Mouse (Mus musculus) left cerebral cortex, adult 18-20 months (tissue): ENCODE data around the gene Arl4c. TPM values are rescaled to one million over a fixed set of nuclear protein-coding genes. Genes with fewer than 3 reads are reported as not detected.
"Not testable (repeated sequence)": the region's sequence is repeated elsewhere in the genome, so short reads cannot be mapped to it uniquely, and the experiment has no call there.

ENCODE experiments used
- DNase-seq, 2 experiments: peaks; one replicate each; pipeline ENCODE4 v3.0.0; 2021 to 2022; ENCODE audit warnings: low spot score in 2 of 2, mixed read lengths in 1 of 2
- total RNA-seq, 2 experiments: library from RNA; stranded (reverse); gene quantifications; 2 replicates each; pipeline ENCODE4 v1.2.3; 2021

Gene Arl4c
- total RNA-seq, 2 experiments from 2014 or later, result 37.8 to 40.1 TPM

- peak; percentile 9 to 16 for DNase-seq
Measured at GRCm38 (mm10) chr1:88656096-88656480, 45.9 kb downstream of the Arl4c start.

GRCm38 (mm10) chr1:88655473-88656095, 46.4 kb downstream of the Arl4c start:
- DNase-seq, result no peak

- DNase-seq, result no peak
Measured at GRCm38 (mm10) chr1:88654521-88655472, 47.2 kb downstream of the Arl4c start.

- no peak for DNase-seq
Measured at GRCm38 (mm10) chr1:88653614-88654520, 48.2 kb downstream of the Arl4c start.

- peak in 1 of 2 experiments; percentile 16 for DNase-seq
Measured at GRCm38 (mm10) chr1:88652682-88653081, 49.3 kb downstream of the Arl4c start.

- DNase-seq, result no peak
Measured at GRCm38 (mm10) chr1:88651668-88652067, 50.4 kb downstream of the Arl4c start.

GRCm38 (mm10) chr1:88648742-88649141, 53.3 kb downstream of the Arl4c start:
- DNase-seq, result no peak

GRCm38 (mm10) chr1:88645599-88646119, 56.4 kb downstream of the Arl4c start:
- DNase-seq, result no peak

- DNase-seq, result no peak
Measured at GRCm38 (mm10) chr1:88644417-88644816, 57.6 kb downstream of the Arl4c start.

- DNase-seq, result no peak
Measured at GRCm38 (mm10) chr1:88643181-88643823, 58.7 kb downstream of the Arl4c start.

- no peak for DNase-seq
Measured at GRCm38 (mm10) chr1:88642735-88643134, 59.3 kb downstream of the Arl4c start.

GRCm38 (mm10) chr1:88641678-88642215, 60.3 kb downstream of the Arl4c start:
- no peak for DNase-seq

- DNase-seq, result no peak
Measured at GRCm38 (mm10) chr1:88641194-88641593, 60.8 kb downstream of the Arl4c start.

- no peak for DNase-seq
Measured at GRCm38 (mm10) chr1:88639432-88640281, 62.4 kb downstream of the Arl4c start.

- DNase-seq, result no peak
Measured at GRCm38 (mm10) chr1:88638622-88639021, 63.4 kb downstream of the Arl4c start.

GRCm38 (mm10) chr1:88636579-88637161, 65.4 kb downstream of the Arl4c start:
- not testable (repeated sequence) for DNase-seq

GRCm38 (mm10) chr1:88635659-88636058, 66.4 kb downstream of the Arl4c start:
- DNase-seq, result no peak

- no peak for DNase-seq
Measured at GRCm38 (mm10) chr1:88632851-88633250, 69.2 kb downstream of the Arl4c start.

- no peak for DNase-seq
Measured at GRCm38 (mm10) chr1:88629966-88630488, 72.0 kb downstream of the Arl4c start.
